Mouse (Mus musculus) left cerebral cortex, postnatal 4 days (tissue): ENCODE data around the gene Zfp101. TPM values are rescaled to one million over a fixed set of nuclear protein-coding genes. Genes with fewer than 3 reads are reported as not detected.

Source experiments
- DNase-seq: peaks from one replicate; pipeline ENCODE4 v3.0.0-alpha.2; 2022
- intact Hi-C: fragments of 180-260 bp; cut with DNase I; formaldehyde crosslinking; loops from one replicate; pipeline ENCODE4 v1.15.1; 2025
- total RNA-seq, 2 experiments: library from RNA; stranded (reverse); gene quantifications; 2 replicates each; pipeline ENCODE4 v1.2.3; 2021

Gene Zfp101
- total RNA-seq = 10 to 100 TPM; 13.7 to 14.9 TPM

DNA sequence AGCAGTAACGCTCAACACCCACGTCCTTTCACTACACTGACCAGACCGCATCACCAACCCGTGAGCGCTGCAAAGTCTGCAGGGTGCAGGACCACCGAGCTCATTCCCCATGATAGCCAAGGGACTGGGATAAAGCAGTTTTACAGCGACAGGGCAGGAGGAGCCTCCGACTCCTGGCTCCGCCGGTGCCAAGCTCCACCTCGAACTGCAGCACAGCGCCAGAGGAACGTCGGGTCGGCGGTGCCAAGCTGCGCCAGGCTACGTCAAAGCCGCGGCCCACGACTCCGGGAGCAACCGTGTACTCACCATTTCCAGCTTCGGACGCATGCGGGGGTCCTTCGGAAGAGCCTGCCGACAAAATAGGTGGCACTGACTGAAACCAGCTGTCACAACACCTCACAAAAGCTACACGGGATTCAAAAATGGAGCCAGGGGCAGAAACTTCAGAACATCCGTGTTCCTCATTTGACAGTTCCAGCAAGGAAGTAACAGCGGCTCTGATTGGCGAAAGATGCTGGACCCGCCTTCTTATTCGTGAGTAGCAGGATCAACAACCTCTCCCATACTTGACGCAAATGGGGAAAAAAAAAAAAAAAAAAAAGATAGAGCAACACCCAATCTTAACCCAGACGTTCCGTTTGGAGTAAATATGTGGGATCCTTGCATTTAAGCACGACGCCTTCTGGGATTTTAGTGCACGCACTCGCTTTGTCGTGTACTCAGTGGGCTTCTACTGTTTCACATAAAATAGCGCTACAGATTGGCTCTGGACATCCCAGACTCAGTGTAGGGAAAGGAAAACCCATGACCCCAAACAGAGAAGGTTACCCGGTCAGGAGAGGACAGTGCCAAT is at the start of gene Zfp101:
Gene Zfp101 (minus strand): TSS at position 460 of the 853 bp plus-strand sequence.
- intact Hi-C loops = no loop called here
- peak; percentile 88 for DNase-seq

DNA sequence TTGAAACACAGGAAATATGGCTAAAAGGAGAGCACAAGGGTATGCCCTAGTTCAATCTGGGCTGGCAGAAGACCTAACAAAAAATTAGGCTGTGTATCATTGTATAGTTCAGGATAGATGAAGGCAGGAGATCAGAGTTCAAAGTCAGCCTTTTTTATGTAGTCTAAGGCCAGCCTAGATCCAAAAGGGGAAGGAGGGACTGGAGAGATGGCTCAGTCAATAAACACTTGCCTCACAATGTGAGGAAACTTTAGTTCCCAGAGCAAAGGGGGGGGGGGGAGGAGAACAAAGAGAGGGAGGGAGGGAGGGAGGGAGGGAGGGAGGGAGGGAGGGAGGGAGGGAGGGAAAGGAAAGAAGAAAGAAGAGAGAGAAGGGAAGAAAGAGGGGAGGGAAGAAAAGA is 46.7 kb upstream of the Zfp101 start:
- intact Hi-C loops = loop anchor here (5.0 kb wide), 1 partner anchor 96 kb away; no protein-coding TSS in a partner anchor

DNA sequence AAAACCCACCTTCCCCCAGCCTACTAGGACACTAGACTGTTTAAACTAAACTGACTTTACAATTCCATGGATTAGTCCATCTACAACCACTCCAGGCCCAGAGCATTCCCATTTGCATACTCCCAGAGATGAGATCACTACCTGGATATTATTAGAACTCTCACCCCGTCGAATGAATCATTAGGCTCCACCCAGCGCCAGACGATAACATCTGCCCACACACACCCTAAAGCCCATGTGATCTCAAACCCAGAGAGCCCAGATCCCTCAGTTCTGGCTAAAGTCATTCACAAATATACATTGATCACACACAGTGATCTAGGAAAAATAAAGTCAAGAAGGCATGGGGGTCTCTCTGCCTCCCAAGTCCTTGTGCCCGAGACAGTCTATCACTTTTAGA is 45.5 kb upstream of the Zfp101 start:
- DNase-seq = no peak
- intact Hi-C loops = loop anchor here (5.0 to 10.0 kb wide), 2 partner anchors 97 to 355 kb away; no protein-coding TSS in a partner anchor

More for the DNA sequence above, 46.7 kb upstream of the Zfp101 start:
- no peak for DNase-seq

DNA sequence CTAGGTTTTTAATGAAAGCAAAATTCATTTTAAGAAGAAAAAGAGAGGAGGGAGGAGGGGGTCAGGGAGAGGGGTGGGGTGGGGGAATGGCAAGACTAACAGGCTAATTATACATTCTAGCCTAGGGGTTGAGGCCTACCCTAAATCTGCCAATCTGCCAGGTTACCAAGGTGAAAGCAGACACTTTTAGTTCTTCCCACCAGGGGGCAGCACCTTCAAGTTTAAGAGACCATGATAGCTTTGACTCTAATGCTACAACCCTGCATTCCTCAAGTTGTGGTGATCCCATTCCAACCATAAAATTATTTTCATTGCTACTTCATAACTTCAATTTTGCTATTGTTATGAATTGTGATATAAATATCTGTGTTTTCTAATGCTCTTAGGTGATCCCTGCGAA is 44.7 kb upstream of the Zfp101 start:
- DNase-seq = peak; percentile 79
- intact Hi-C loops = loop anchor here (10.0 kb wide), 1 partner anchor 356 kb away; no protein-coding TSS in a partner anchor

DNA sequence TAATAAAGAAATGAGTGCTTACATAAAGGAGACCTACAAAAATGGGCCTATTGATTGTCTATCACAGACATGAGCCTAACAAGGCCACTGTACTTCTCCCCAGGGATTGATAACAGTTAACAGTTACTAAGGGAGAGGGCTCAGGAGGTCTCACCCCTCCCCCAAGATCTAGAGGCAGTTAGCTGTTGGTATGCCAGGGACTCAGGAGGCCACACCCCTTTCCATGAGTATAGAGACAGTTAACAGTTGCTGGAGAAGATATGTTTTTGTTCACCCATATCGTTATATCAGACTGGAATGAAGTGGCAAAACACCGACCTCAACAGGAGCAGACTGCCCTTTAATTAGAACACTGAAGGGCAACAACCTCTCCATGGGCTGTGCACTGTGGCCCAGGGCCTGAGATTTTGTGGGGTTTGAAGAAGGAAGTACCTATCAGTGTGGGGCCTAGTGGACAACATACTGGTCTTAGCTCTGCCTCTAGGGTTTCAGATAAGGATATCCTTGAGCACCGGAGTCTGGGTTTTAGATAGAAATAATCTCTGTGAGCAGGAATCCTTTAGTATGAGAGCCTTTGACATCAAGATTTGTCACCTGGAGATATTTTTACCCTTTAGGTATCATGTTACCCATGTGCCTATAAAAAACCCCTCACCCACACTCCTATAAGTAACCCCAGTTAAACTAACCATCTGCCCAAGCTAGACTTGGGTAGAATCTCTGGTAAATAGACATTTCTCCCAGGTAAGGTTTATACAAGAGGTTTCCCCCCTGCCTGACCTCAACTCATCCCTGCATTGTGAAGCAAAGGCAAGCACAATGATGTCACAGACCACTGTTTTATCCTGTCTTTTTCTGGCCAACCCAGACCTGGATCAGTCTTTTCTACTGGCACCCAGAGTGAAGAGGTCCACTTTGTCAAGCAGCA is 37.8 kb upstream of the Zfp101 start, which contains the start of gene Actl9:
Gene Actl9 (plus strand): TSS at position 878 of the 928 bp plus-strand sequence.
- intact Hi-C loops = loop anchor here (10.0 kb wide), 1 partner anchor 363 kb away; no protein-coding TSS in a partner anchor
- DNase-seq = no peak

DNA sequence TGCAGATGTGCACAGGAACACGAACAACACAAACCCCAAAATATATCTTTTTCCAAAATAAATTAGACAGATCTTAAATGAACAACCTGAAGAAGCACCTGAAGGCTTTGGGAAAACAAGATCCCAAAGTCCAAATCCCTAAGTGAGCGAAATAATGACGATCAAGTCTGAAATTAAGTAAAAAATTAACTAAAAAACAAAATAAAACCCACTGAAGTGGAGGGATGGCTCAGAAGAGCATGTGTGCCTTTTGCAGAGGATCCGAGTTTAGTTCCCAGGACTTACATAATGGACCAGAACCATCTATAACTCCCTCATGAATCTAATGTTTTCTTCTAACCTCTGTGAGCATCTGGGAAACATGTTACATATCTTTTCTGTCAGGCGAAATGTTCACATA is 2.2 kb downstream of the Zfp101 start:
- DNase-seq = no peak
- intact Hi-C loops = no loop called here

DNA sequence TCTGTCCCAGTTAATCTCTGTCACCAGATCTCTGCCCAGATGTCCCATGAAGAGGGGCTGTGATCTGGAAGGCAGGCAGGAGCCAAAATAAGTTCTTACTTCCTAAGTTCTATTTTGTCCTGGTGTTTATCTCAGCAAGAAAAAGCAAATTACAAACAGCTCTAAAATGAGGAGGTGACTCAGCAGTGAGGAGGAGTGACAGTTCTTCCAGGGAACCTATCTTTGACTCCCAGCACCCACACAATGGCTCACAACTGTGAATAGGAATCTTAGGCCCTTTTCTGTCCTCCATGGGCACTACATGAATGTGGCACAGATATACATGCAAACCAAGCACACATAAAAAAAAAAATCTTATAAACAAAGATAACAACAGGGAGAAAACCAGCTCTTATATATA is 8.7 kb downstream of the Zfp101 start:
- intact Hi-C loops = no loop called here
- DNase-seq = no peak

DNA sequence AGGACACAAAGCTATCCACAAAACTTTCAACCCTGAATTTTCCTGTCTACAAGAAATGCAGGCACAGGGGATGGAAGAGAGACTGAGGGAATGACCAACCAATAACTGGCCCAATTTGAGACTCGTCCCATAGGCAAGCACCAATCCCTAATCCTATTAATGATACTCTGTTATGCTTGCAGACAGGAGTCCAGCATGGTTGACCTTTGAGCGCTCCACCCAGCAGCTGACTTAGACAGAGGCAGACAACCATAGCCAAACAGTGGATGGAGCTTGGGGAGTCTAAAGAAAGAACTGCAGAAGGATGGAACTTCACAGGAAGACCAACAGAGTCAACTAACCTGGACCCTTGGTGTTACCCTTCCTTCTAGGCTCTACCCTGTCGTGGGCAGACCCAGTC is 21.6 kb downstream of the Zfp101 start:
- no peak for DNase-seq
- intact Hi-C loops = no loop called here

DNA sequence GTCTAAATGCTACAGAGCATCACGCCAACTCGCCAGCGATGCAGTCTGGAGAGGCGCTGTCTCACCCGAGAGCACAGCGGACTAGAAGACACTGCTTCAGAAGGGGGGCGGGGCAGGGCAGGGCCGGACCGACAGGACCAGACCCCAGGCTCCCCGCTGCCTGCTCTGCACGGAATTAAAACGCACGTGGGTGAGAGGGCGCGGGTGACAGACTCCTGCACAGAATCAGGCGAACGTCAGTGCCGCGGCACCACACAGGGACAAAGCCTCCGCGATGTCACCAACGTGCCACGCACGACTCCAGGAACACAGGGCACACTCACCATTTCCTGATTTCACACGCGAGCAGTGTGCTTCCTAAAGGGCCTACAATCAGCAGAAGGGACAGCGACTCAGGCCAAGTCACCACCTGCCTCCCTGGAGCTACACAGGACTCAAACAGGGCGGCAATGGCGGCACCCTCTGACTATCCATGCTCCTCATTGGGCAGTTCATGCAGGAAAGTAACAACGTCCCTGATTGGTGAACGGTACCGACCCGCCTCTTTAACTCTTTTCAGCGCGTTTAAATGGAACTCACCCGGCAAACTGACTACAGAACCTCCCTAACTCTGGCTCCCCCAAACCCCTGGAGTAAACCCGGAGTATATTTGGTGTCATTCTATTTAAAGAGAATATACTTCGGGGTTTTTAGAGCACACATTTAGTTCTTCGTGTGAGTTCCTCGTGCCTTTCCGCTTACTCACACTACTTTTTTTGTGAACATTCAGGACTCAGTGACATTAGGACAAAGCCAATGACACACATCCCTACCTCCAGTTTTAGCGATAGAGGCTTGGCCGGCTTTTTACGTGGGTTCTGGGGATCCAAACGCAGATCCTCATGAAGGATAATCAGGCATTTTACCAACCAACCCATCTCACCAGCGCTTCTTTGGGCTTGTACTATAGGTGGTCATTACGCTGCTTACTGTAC is 35.7 kb downstream of the Zfp101 start, which contains the start of gene Zfp81:
Gene Zfp81 (minus strand): TSS at position 468 of the 974 bp plus-strand sequence.
- DNase-seq = peak; percentile 90
- intact Hi-C loops = no loop called here

DNA sequence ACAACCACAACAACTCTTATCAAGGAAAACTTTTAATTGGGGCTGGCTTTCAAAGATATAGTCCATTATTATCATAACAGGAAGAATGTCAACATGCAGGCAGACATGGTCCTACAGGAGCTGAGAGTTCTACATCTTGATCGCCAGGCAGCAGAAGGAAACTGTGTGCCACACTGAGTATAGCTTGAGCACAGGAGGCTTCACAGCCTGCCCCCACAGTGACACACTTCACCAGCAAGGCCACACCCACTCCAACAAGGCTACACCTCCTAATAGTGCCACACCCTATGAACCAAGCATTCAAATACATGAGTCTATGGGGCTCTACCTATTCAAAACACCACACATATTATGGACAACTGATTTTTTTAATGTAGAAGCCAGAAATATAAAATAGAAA is 41.5 kb downstream of the Zfp101 start:
- intact Hi-C loops = no loop called here
- DNase-seq = no peak

Other genes with a start within 250 kb of the Zfp101 start
- gene Olfr55, start 226.2 kb downstream of the Zfp101 start, total RNA-seq = not detected
- not detected for gene Olfr239, start 203.3 kb downstream of the Zfp101 start, total RNA-seq
- under 1 TPM; 0.30 to 0.40 TPM for gene Olfr1564, start 173.0 kb downstream of the Zfp101 start, total RNA-seq
- 10 to 100 TPM; 16.9 to 17.5 TPM for gene Zfp955a, start 139.5 kb downstream of the Zfp101 start, total RNA-seq
- under 1 TPM in 1 of 2 experiments, not detected in 1; 0.06 TPM for gene Olfr63, start 130.0 kb downstream of the Zfp101 start, total RNA-seq
- 10 to 100 TPM; 26.3 to 35.5 TPM for gene Zfp955b, start 105.1 kb downstream of the Zfp101 start, total RNA-seq
- 10 to 100 TPM; 35.2 to 41.8 TPM for gene Zfp81, start 35.8 kb downstream of the Zfp101 start, total RNA-seq
- not detected for gene Actl9, start 38.3 kb upstream of the Zfp101 start, total RNA-seq
- gene Adamts10, start 129.6 kb upstream of the Zfp101 start, total RNA-seq = 10 to 100 TPM; 63.9 to 64.7 TPM
- 1 to 10 TPM in 1 of 2 experiments, under 1 TPM in 1; 0.92 to 1.3 TPM for gene Myo1f, start 161.1 kb upstream of the Zfp101 start, total RNA-seq
- gene Zfp414, start 234.4 kb upstream of the Zfp101 start, total RNA-seq = 10 to 100 TPM; 58.8 to 60.6 TPM
- gene Pram1, start 243.4 kb upstream of the Zfp101 start, total RNA-seq = under 1 TPM in 1 of 2 experiments, not detected in 1; 0.24 TPM